Mouse (Mus musculus): Measurements from ENCODE around the gene Tex21.
"Not testable (repeated sequence)": the region's sequence is repeated elsewhere in the genome, so short reads cannot be mapped to it uniquely, and the experiment has no call there.

The Tex21 gene

GRCm38 (mm10) chr12:76260673-76261072 lies 14.1 kb upstream of the Tex21 start:
- DNase-seq (ENCODE audit: low spot score in 2 of 2), result no peak

- DNase-seq (ENCODE audit: low spot score in 2 of 2), result no peak
These were observed 9.7 kb upstream of the Tex21 start for GRCm38 (mm10) chr12:76256114-76256843.

- no peak for DNase-seq (ENCODE audit: low spot score in 2 of 2)
These were observed 8.9 kb upstream of the Tex21 start for GRCm38 (mm10) chr12:76255499-76255875.

GRCm38 (mm10) chr12:76254725-76255498 lies 8.4 kb upstream of the Tex21 start, which contains the start of gene Mthfd1:
TSS of gene Mthfd1 (plus strand) at chr12:76255298.
- DNase-seq (ENCODE audit: low spot score in 2 of 2), result peak; percentile 95 to 99

- DNase-seq (ENCODE audit: low spot score in 2 of 2), result no peak
These were observed 7.4 kb upstream of the Tex21 start for GRCm38 (mm10) chr12:76253991-76254390.

- no peak for DNase-seq (ENCODE audit: low spot score in 2 of 2)
These were observed 7.0 kb upstream of the Tex21 start for GRCm38 (mm10) chr12:76253591-76253990.

GRCm38 (mm10) chr12:76253090-76253489 lies 6.5 kb upstream of the Tex21 start:
- no peak for DNase-seq (ENCODE audit: low spot score in 2 of 2)

- DNase-seq (ENCODE audit: low spot score in 2 of 2), result no peak
These were observed 1.6 kb downstream of the Tex21 start for GRCm38 (mm10) chr12:76244981-76245380.

GRCm38 (mm10) chr12:76241833-76242232 lies 4.7 kb downstream of the Tex21 start:
- no peak for DNase-seq (ENCODE audit: low spot score in 2 of 2)

- DNase-seq (ENCODE audit: low spot score in 2 of 2), result no peak
These were observed 5.5 kb downstream of the Tex21 start for GRCm38 (mm10) chr12:76241084-76241483.

GRCm38 (mm10) chr12:76240670-76241069 lies 5.9 kb downstream of the Tex21 start:
- no peak for DNase-seq (ENCODE audit: low spot score in 2 of 2)

- no peak for DNase-seq (ENCODE audit: low spot score in 2 of 2)
These were observed 6.5 kb downstream of the Tex21 start for GRCm38 (mm10) chr12:76239839-76240571.

- DNase-seq (ENCODE audit: low spot score in 2 of 2), result no peak
These were observed 7.3 kb downstream of the Tex21 start for GRCm38 (mm10) chr12:76239145-76239838.

GRCm38 (mm10) chr12:76235253-76235652 lies 11.3 kb downstream of the Tex21 start:
- no peak for DNase-seq (ENCODE audit: low spot score in 2 of 2)

GRCm38 (mm10) chr12:76230644-76231043 lies 15.9 kb downstream of the Tex21 start:
- DNase-seq (ENCODE audit: low spot score in 2 of 2), result no peak

GRCm38 (mm10) chr12:76222104-76222503 lies 24.4 kb downstream of the Tex21 start:
- not testable (repeated sequence) for DNase-seq (ENCODE audit: low spot score in 2 of 2)

- no peak for DNase-seq (ENCODE audit: low spot score in 2 of 2)
These were observed 29.8 kb downstream of the Tex21 start for GRCm38 (mm10) chr12:76216716-76217115.

- DNase-seq (ENCODE audit: low spot score in 2 of 2), result no peak
These were observed 31.4 kb downstream of the Tex21 start for GRCm38 (mm10) chr12:76215121-76215520.

- DNase-seq (ENCODE audit: low spot score in 2 of 2), result no peak
These were observed 37.0 kb downstream of the Tex21 start for GRCm38 (mm10) chr12:76209429-76209974.

GRCm38 (mm10) chr12:76200326-76200725 lies 46.2 kb downstream of the Tex21 start:
- no peak for DNase-seq (ENCODE audit: low spot score in 2 of 2)

- DNase-seq (ENCODE audit: low spot score in 2 of 2), result no peak
These were observed 49.5 kb downstream of the Tex21 start for GRCm38 (mm10) chr12:76197071-76197470.

GRCm38 (mm10) chr12:76196709-76197054 lies 49.9 kb downstream of the Tex21 start:
- DNase-seq (ENCODE audit: low spot score in 2 of 2), result peak; percentile 39 to 67

Data from heart, adult 9 months (tissue).